Mouse (Mus musculus): ENCODE measurements around the gene Sypl2. TPM values are rescaled to one million over a fixed set of nuclear protein-coding genes. Genes with fewer than 3 reads are reported as not detected.
A peak's percentile ranks its signal among the peaks of the same experiment; 100 is the strongest.

Gene Sypl2
- polyA plus RNA-seq, 1 experiment from 2014 or later: not detected

- ChIA-PET CTCF (interaction anchor here (0.7 to 10.4 kb wide), 15 partner anchors 9 to 223 kb away, joined by 3 to 247 read pairs (median 6); partner anchors contain the start of genes Atxn7l2, Cyb561d1, Gnai3 and Gpr61), POLR2A (interaction anchor here (0.5 to 3.3 kb wide), 9 partner anchors 9 to 81 kb away, joined by 3 to 17 read pairs (median 4); partner anchors contain the start of genes Atxn7l2 and Cyb561d1)
- no peak for DNase-seq (ENCODE audit: low read depth, low spot score)
- in situ Hi-C loops (cut with MboI; ENCODE audit: low pct_unique_long_range_greater_than_20kb): loop anchor here (5.0 kb wide), 2 partner anchors 42 to 222 kb away; no protein-coding TSS in a partner anchor
- ATAC-seq: no peak
- peaks cover 5% of the 10 kb centered on the region for H3K27me3 ChIP-seq
- TF ChIP-seq CTCF (IDR thresholded peaks at IDR 0.05): no peak
Measured at GRCm38 (mm10) chr3:108165532-108166315, 60.7 kb downstream of the Sypl2 start.

GRCm38 (mm10) chr3:108164807-108165206, 61.6 kb downstream of the Sypl2 start:
- TF ChIP-seq CTCF (IDR thresholded peaks at IDR 0.05): no peak
- peak; percentile 57 for ATAC-seq
- POLR2A ChIA-PET: interaction anchor here (0.8 to 2.0 kb wide), 10 partner anchors 10 to 92 kb away, joined by 3 to 11 read pairs (median 4); partner anchors contain the start of genes Amigo1, Atxn7l2, Cyb561d1 and Gpr61
- peak; percentile 34 for DNase-seq (ENCODE audit: low read depth, low spot score)
- peaks cover 5% of the 10 kb centered on the region for H3K27me3 ChIP-seq
- in situ Hi-C loops (cut with MboI; ENCODE audit: low pct_unique_long_range_greater_than_20kb): loop anchor here (5.0 kb wide), 3 partner anchors 42 to 222 kb away; no protein-coding TSS in a partner anchor
- CTCF ChIA-PET: interaction anchor here (0.7 to 10.4 kb wide), 30 partner anchors 8 to 280 kb away, joined by 3 to 247 read pairs (median 4); partner anchors contain the start of genes Atxn7l2, Cyb561d1, Gnai3 and Gnat2

GRCm38 (mm10) chr3:108164091-108164490, 62.4 kb downstream of the Sypl2 start:
- ATAC-seq: no peak
- CTCF ChIA-PET: interaction anchor here (0.7 to 10.4 kb wide), 27 partner anchors 9 to 281 kb away, joined by 3 to 247 read pairs (median 5); partner anchors contain the start of genes Atxn7l2, Cyb561d1, Gnai3 and Gnat2

More at GRCm38 (mm10) chr3:108164091-108164490, 62.4 kb downstream of the Sypl2 start:
- in situ Hi-C loops (cut with MboI; ENCODE audit: low pct_unique_long_range_greater_than_20kb): loop anchor here (5.0 kb wide), 1 partner anchor 88 kb away; no protein-coding TSS in a partner anchor
- POLR2A ChIA-PET: interaction anchor here (0.7 to 2.0 kb wide), 10 partner anchors 9 to 239 kb away, joined by 3 to 11 read pairs (median 4); partner anchors contain the start of genes Amigo1, Atxn7l2, Cyb561d1 and Gpr61
- DNase-seq (ENCODE audit: low read depth, low spot score): no peak
- peaks cover 5% of the 10 kb centered on the region for H3K27me3 ChIP-seq
- no peak for TF ChIP-seq CTCF (IDR thresholded peaks at IDR 0.05)

Other genes with a start within 250 kb of the Sypl2 start
- gene Gstm2, start 240.2 kb downstream of the Sypl2 start, polyA plus RNA-seq (2021): 11.7 TPM
- 145 TPM for gene Gstm1, start 208.7 kb downstream of the Sypl2 start, polyA plus RNA-seq (2021)
- 17.1 TPM for gene Gstm4, start 181.8 kb downstream of the Sypl2 start, polyA plus RNA-seq (2021)
- gene Ampd2, start 140.0 kb downstream of the Sypl2 start, polyA plus RNA-seq (2021): 78.2 TPM
- gene Gnat2, start 133.9 kb downstream of the Sypl2 start, polyA plus RNA-seq (2021): 2.7 TPM
- 136 TPM for gene Gnai3, start 80.5 kb downstream of the Sypl2 start, polyA plus RNA-seq (2021)
- 0.04 TPM for gene Gpr61, start 71.8 kb downstream of the Sypl2 start, polyA plus RNA-seq (2021)
- gene Amigo1, start 40.3 kb downstream of the Sypl2 start, polyA plus RNA-seq (2021): 16.6 TPM
- 9.2 TPM for gene Cyb561d1, start 25.4 kb downstream of the Sypl2 start, polyA plus RNA-seq (2021)
- gene Atxn7l2, start 15.7 kb downstream of the Sypl2 start, polyA plus RNA-seq (2021): 17.4 TPM
- gene Psma5, start 30.3 kb upstream of the Sypl2 start, polyA plus RNA-seq (2021): 239 TPM
- 125 TPM for gene Sort1, start 57.4 kb upstream of the Sypl2 start, polyA plus RNA-seq (2021)
- gene Mybphl, start 138.3 kb upstream of the Sypl2 start, polyA plus RNA-seq (2021): not detected
- gene Psrc1, start 157.2 kb upstream of the Sypl2 start, polyA plus RNA-seq (2021): 29.8 TPM
- 90.1 TPM for gene Celsr2, start 188.9 kb upstream of the Sypl2 start, polyA plus RNA-seq (2021)
- gene Sars, start 218.6 kb upstream of the Sypl2 start, polyA plus RNA-seq (2021): 536 TPM

Data from Patski (cell line).